Mouse (Mus musculus) embryo, embryonic 10 days (tissue): ENCODE results near the gene Tmem222.

ENCODE experiments used
- DNase-seq: peaks from one replicate; pipeline ENCODE4 v3.0.0-alpha.2; 2015; ENCODE audit warnings: low spot score

Gene Tmem222

GRCm38 (mm10) chr4:133250609-133251008 is 27.0 kb downstream of the Tmem222 start:
- peak; percentile 65 for DNase-seq

GRCm38 (mm10) chr4:133247806-133248449 is 29.7 kb downstream of the Tmem222 start:
- no peak for DNase-seq

GRCm38 (mm10) chr4:133247072-133247471 is 30.5 kb downstream of the Tmem222 start:
- DNase-seq, result no peak

GRCm38 (mm10) chr4:133244289-133244688 is 33.3 kb downstream of the Tmem222 start:
- no peak for DNase-seq

- DNase-seq, result no peak
Observed at GRCm38 (mm10) chr4:133243538-133243937, 34.1 kb downstream of the Tmem222 start.

- DNase-seq, result no peak
Observed at GRCm38 (mm10) chr4:133242710-133243109, 34.9 kb downstream of the Tmem222 start.

- no peak for DNase-seq
Observed at GRCm38 (mm10) chr4:133241910-133242309, 35.7 kb downstream of the Tmem222 start.

GRCm38 (mm10) chr4:133240934-133241908 is 36.4 kb downstream of the Tmem222 start:
- peak; percentile 91 for DNase-seq

GRCm38 (mm10) chr4:133240490-133240921 is 37.1 kb downstream of the Tmem222 start, which contains the start of gene Map3k6:
TSS of gene Map3k6 (plus strand) at chr4:133240818.
- DNase-seq, result peak; percentile 59

GRCm38 (mm10) chr4:133237911-133238310 is 39.7 kb downstream of the Tmem222 start:
- DNase-seq, result no peak

GRCm38 (mm10) chr4:133235415-133235814 is 42.2 kb downstream of the Tmem222 start:
- DNase-seq, result no peak

- DNase-seq, result no peak
Observed at GRCm38 (mm10) chr4:133234771-133235170, 42.8 kb downstream of the Tmem222 start.

GRCm38 (mm10) chr4:133233285-133233976 is 44.2 kb downstream of the Tmem222 start:
- peak; percentile 73 for DNase-seq

- DNase-seq, result no peak
Observed at GRCm38 (mm10) chr4:133229582-133229981, 48.0 kb downstream of the Tmem222 start.

GRCm38 (mm10) chr4:133227636-133228035 is 50.0 kb downstream of the Tmem222 start:
- DNase-seq, result peak; percentile 73

- no peak for DNase-seq
Observed at GRCm38 (mm10) chr4:133226073-133226472, 51.5 kb downstream of the Tmem222 start.

- DNase-seq, result no peak
Observed at GRCm38 (mm10) chr4:133223875-133224274, 53.7 kb downstream of the Tmem222 start.

- no peak for DNase-seq
Observed at GRCm38 (mm10) chr4:133221701-133222100, 55.9 kb downstream of the Tmem222 start.

- peak; percentile 75 for DNase-seq
Observed at GRCm38 (mm10) chr4:133220656-133221055, 56.9 kb downstream of the Tmem222 start.

- no peak for DNase-seq
Observed at GRCm38 (mm10) chr4:133218745-133219144, 58.8 kb downstream of the Tmem222 start.

- peak; percentile 91 for DNase-seq
Observed at GRCm38 (mm10) chr4:133217641-133218040, 60.0 kb downstream of the Tmem222 start.
